Mouse (Mus musculus): ENCODE data around the gene Hist3h2a. TPM values are rescaled to one million over a fixed set of nuclear protein-coding genes. Genes with fewer than 3 reads are reported as not detected.
A peak's percentile ranks its signal among the peaks of the same experiment; 100 is the strongest.

Gene Hist3h2a
- polyA plus RNA-seq, 1 experiment from 2014 or later: 57.8 TPM

- Histone ChIP-seq H3K36me3 (ENCODE audit: control insufficient read depth, insufficient read depth, low read length) (peaks cover 8% of the 10 kb centered on the region), H3K27ac (ENCODE audit: low read depth, low read length) (peak within 1 kb of the TSS; percentile 84), H3K27me3 (ENCODE audit: control insufficient read depth, insufficient read depth, low read length) (no peaks in the 10 kb centered on the region), H3K4me1 (ENCODE audit: control insufficient read depth, insufficient read depth, low read length) (peaks cover 14% of the 10 kb centered on the region), H3K9ac (ENCODE audit: low read length) (peak within 1 kb of the TSS; percentile 97), H3K4me3 (ENCODE audit: low read depth, low read length) (peak within 1 kb of the TSS; percentile 90), H3K4me2 (peak within 1 kb of the TSS; percentile 98), H3K9me3 (ENCODE audit: control insufficient read depth, low read length) (no peaks in the 10 kb centered on the region)
- ATAC-seq (ENCODE audit: low FRiP score) (peak; percentile 96), DNase-seq (ENCODE audit: low spot score, missing footprints) (peak; percentile 100)
- under 1% methylated on average over 87 of the region's 95 CpGs for WGBS
Measured at GRCm38 (mm10) chr11:58938322-58939087, 16.0 kb upstream of the Hist3h2a start, which contains the start of gene Rnf187. Rnf187 (minus strand) TSS chr11:58938916.

GRCm38 (mm10) chr11:58939088-58939439 lies 15.4 kb upstream of the Hist3h2a start:
- ATAC-seq (ENCODE audit: low FRiP score) (no peak), DNase-seq (ENCODE audit: low spot score, missing footprints) (no peak)
- Histone ChIP-seq H3K27ac (ENCODE audit: low read depth, low read length) (peak overlapping the region; percentile 72), H3K9me3 (ENCODE audit: control insufficient read depth, low read length) (no peaks in the 10 kb centered on the region), H3K4me3 (ENCODE audit: low read depth, low read length) (peak overlapping the region; percentile 90; the same call in 1 of the 2 replicates), H3K9ac (ENCODE audit: low read length) (peak overlapping the region; percentile 97), H3K4me2 (peak overlapping the region; percentile 98), H3K27me3 (ENCODE audit: control insufficient read depth, insufficient read depth, low read length) (no peaks in the 10 kb centered on the region), H3K36me3 (ENCODE audit: control insufficient read depth, insufficient read depth, low read length) (peaks cover 5% of the 10 kb centered on the region; the same call in 1 of the 2 replicates), H3K4me1 (ENCODE audit: control insufficient read depth, insufficient read depth, low read length) (peaks cover 14% of the 10 kb centered on the region)
- 17% methylated on average over 6 of the region's 6 CpGs for WGBS

- Histone ChIP-seq H3K36me3 (ENCODE audit: control insufficient read depth, insufficient read depth, low read length) (no peaks in the 10 kb centered on the region), H3K4me3 (ENCODE audit: low read depth, low read length) (no peak overlapping the region), H3K4me2 (no peak overlapping the region), H3K4me1 (ENCODE audit: control insufficient read depth, insufficient read depth, low read length) (0 out of 2 replicates have a peak, but pooled peaks cover 4% of the 10 kb centered on the region), H3K9me3 (ENCODE audit: control insufficient read depth, low read length) (no peaks in the 10 kb centered on the region), H3K27me3 (ENCODE audit: control insufficient read depth, insufficient read depth, low read length) (no peaks in the 10 kb centered on the region), H3K27ac (ENCODE audit: low read depth, low read length) (no peak overlapping the region), H3K9ac (ENCODE audit: low read length) (no peak overlapping the region)
- 74% methylated on average over 5 of the region's 5 CpGs for WGBS
- DNase-seq (ENCODE audit: low spot score, missing footprints) (no peak), ATAC-seq (ENCODE audit: low FRiP score) (no peak)
Measured at GRCm38 (mm10) chr11:58944136-58944535, 10.3 kb upstream of the Hist3h2a start.

- H3K4me2 ChIP-seq: peak overlapping the region; percentile 83; the same call in 1 of the 2 replicates
- H3K9ac ChIP-seq (ENCODE audit: low read length): peak overlapping the region; percentile 80; the same call in 1 of the 2 replicates
- H3K9me3 ChIP-seq (ENCODE audit: control insufficient read depth, low read length): no peaks in the 10 kb centered on the region
- H3K27ac ChIP-seq (ENCODE audit: low read depth, low read length): no peak overlapping the region
- peaks cover 11% of the 10 kb centered on the region for H3K4me1 ChIP-seq (ENCODE audit: control insufficient read depth, insufficient read depth, low read length)
- ATAC-seq (ENCODE audit: low FRiP score) (no peak), DNase-seq (ENCODE audit: low spot score, missing footprints) (no peak)
- H3K4me3 ChIP-seq (ENCODE audit: low read depth, low read length): no peak overlapping the region
- no peaks in the 10 kb centered on the region for H3K27me3 ChIP-seq (ENCODE audit: control insufficient read depth, insufficient read depth, low read length)
- 81% methylated on average over 3 of the region's 3 CpGs for WGBS
- H3K36me3 ChIP-seq (ENCODE audit: control insufficient read depth, insufficient read depth, low read length): no peaks in the 10 kb centered on the region
Measured at GRCm38 (mm10) chr11:58947306-58947705, 7.2 kb upstream of the Hist3h2a start.

GRCm38 (mm10) chr11:58947798-58948528 lies 6.5 kb upstream of the Hist3h2a start:
- Histone ChIP-seq H3K9ac (ENCODE audit: low read length) (peak overlapping the region; percentile 80), H3K4me3 (ENCODE audit: low read depth, low read length) (peak overlapping the region; percentile 57), H3K36me3 (ENCODE audit: control insufficient read depth, insufficient read depth, low read length) (no peaks in the 10 kb centered on the region), H3K27me3 (ENCODE audit: control insufficient read depth, insufficient read depth, low read length) (no peaks in the 10 kb centered on the region), H3K9me3 (ENCODE audit: control insufficient read depth, low read length) (no peaks in the 10 kb centered on the region), H3K4me1 (ENCODE audit: control insufficient read depth, insufficient read depth, low read length) (peaks cover 11% of the 10 kb centered on the region), H3K27ac (ENCODE audit: low read depth, low read length) (peak overlapping the region; percentile 98), H3K4me2 (peak overlapping the region; percentile 83)
- peak; percentile 47; the same call in 1 of the 2 replicates for ATAC-seq (ENCODE audit: low FRiP score)
- WGBS: 20% methylated on average over 23 of the region's 23 CpGs
- peak; percentile 92 for DNase-seq (ENCODE audit: low spot score, missing footprints)

GRCm38 (mm10) chr11:58948542-58949479 lies 5.7 kb upstream of the Hist3h2a start, which contains the start of gene Hist3h2ba:
Hist3h2ba (plus strand) TSS chr11:58948920.
- Histone ChIP-seq H3K36me3 (ENCODE audit: control insufficient read depth, insufficient read depth, low read length) (no peaks in the 10 kb centered on the region), H3K4me1 (ENCODE audit: control insufficient read depth, insufficient read depth, low read length) (peaks cover 15% of the 10 kb centered on the region), H3K27ac (ENCODE audit: low read depth, low read length) (peak within 1 kb of the TSS; percentile 98), H3K4me2 (peak within 1 kb of the TSS; percentile 83), H3K27me3 (ENCODE audit: control insufficient read depth, insufficient read depth, low read length) (no peaks in the 10 kb centered on the region), H3K9ac (ENCODE audit: low read length) (peak within 1 kb of the TSS; percentile 96), H3K4me3 (ENCODE audit: low read depth, low read length) (peak within 1 kb of the TSS; percentile 57), H3K9me3 (ENCODE audit: control insufficient read depth, low read length) (no peaks in the 10 kb centered on the region)
- WGBS: under 1% methylated on average over 48 of the region's 48 CpGs
- DNase-seq (ENCODE audit: low spot score, missing footprints) (peak; percentile 98), ATAC-seq (ENCODE audit: low FRiP score) (peak; percentile 91)

- Histone ChIP-seq H3K4me1 (ENCODE audit: control insufficient read depth, insufficient read depth, low read length) (peaks cover 15% of the 10 kb centered on the region), H3K9ac (ENCODE audit: low read length) (peak overlapping the region; percentile 96)
- ATAC-seq (ENCODE audit: low FRiP score): peak; percentile 53
Measured at GRCm38 (mm10) chr11:58949480-58950431, 4.7 kb upstream of the Hist3h2a start.

More at GRCm38 (mm10) chr11:58949480-58950431, 4.7 kb upstream of the Hist3h2a start:
- peak overlapping the region; percentile 83 for H3K4me2 ChIP-seq
- DNase-seq (ENCODE audit: low spot score, missing footprints): peak; percentile 95
- H3K36me3 ChIP-seq (ENCODE audit: control insufficient read depth, insufficient read depth, low read length): no peaks in the 10 kb centered on the region
- peak overlapping the region; percentile 57 for H3K4me3 ChIP-seq (ENCODE audit: low read depth, low read length)
- no peaks in the 10 kb centered on the region for H3K27me3 ChIP-seq (ENCODE audit: control insufficient read depth, insufficient read depth, low read length)
- WGBS: 5% methylated on average over 20 of the region's 20 CpGs
- H3K9me3 ChIP-seq (ENCODE audit: control insufficient read depth, low read length): no peaks in the 10 kb centered on the region
- peak overlapping the region; percentile 98 for H3K27ac ChIP-seq (ENCODE audit: low read depth, low read length)

Measured in midbrain, embryonic 11.5 days (tissue).